In the genomic region with DNA sequence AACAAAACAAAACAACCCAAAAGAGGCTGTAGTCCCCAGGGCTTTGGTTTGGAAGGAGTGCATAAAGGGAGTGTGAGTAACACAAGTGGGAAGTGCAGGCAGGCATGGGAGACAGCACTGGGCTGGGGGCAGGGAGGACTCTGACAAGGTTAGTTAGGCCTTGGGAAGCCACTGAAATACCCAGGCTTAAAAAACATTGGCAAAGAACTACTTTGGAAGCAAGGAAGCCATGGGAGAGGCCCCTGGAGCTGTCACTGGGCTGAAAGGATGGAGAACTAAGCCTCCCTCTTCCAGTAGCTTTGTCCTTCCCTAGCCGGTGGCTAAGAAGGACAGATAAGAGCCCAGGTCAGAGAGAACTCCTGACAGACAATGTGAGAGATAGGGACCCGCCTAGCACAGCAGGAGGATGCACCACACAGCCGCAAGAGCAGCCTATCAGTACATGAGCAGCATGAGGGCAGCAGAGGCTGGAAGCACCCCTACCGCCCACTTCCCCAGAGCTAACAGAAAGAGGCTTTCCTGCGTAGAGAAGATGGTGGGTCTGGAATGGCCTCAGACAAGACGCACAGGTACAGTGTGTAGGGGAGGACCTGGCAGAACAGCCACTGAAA, we compare ENCODE assay signal across 23 mouse cellular contexts. TPM values are rescaled to one million over a fixed set of nuclear protein-coding genes. Genes with fewer than 3 reads are reported as not detected.
DNase-seq lines count a peak whose midpoint lies in the region; ATAC-seq and TF ChIP-seq lines count a peak whose summit lies in the region.
"Had no signal": no experiment of that assay in that cellular context is flagged by ENCODE, and none has a peak within 500 bp of the region (broad histone marks: within the 10 kb centered on the region; RNA-seq: fewer than 3 reads in every experiment).

No protein-coding gene starts in this region.

- H3K4me3 ChIP-seq in liver, embryonic 12.5 days, result no peak overlapping the region
- no peak overlapping the region for H3K4me3 ChIP-seq in olfactory bulb, adult 2 months (ENCODE audit: insufficient read depth, low read depth, low read length)
- H3K4me3 ChIP-seq: hindbrain, embryonic 15.5 days; megakaryocyte, embryonic 14.5 days had no signal

- H3K9me3 ChIP-seq in liver, embryonic 12.5 days (replicated peaks), result no peaks in the 10 kb centered on the region
- H3K9me3 ChIP-seq: hindbrain, embryonic 15.5 days; megakaryocyte, embryonic 14.5 days had no signal

- H3K36me3 ChIP-seq in liver, embryonic 12.5 days, result peaks cover 82% of the 10 kb centered on the region

- WGBS in liver, embryonic 12.5 days (ENCODE audit: insufficient replicate concordance), result 25% methylated on average over 6 of the region's 6 CpGs
- 58% methylated on average over 6 of the region's 6 CpGs for WGBS in olfactory bulb, adult 2 months

- peak; percentile 35 for DNase-seq in ovary, adult 18-20 months (ENCODE audit: low spot score)
- DNase-seq in ovary, postnatal 14 days (ENCODE audit: low spot score), result no peak
- peak; percentile 77 to 79 for DNase-seq in adrenal gland, postnatal 36 days
- no peak for DNase-seq in urinary bladder, postnatal 14 days (ENCODE audit: low spot score)
- DNase-seq in frontal cortex, postnatal 14 days (ENCODE audit: low spot score in 2 of 2), result no peak
- DNase-seq: B cell, adult 2 months; cerebellum, adult 8-10 months; embryo, embryonic 11 days; heart, postnatal 14 days; kidney, adult 18-20 months; kidney, postnatal 36 days; lung, embryonic 14.5 days had no signal

- no peak overlapping the region for H3K9ac ChIP-seq in liver, embryonic 12.5 days
- H3K9ac ChIP-seq: hindbrain, embryonic 15.5 days; lung, embryonic 14.5 days had no signal

- no peak overlapping the region for H3K4me2 ChIP-seq in liver, embryonic 12.5 days
- H3K4me2 ChIP-seq: hindbrain, embryonic 15.5 days; lung, embryonic 14.5 days had no signal

- TF ChIP-seq POLR2A in olfactory bulb, adult 2 months (IDR thresholded peaks at IDR 0.05; ENCODE audit: insufficient read depth, low read depth, low read length), result no peak

- no peak overlapping the region for H3K27ac ChIP-seq in liver, embryonic 12.5 days
- peak overlapping the region; percentile 67 for H3K27ac ChIP-seq in olfactory bulb, adult 2 months (ENCODE audit: insufficient read depth, low read depth, low read length)
- H3K27ac ChIP-seq: hindbrain, embryonic 15.5 days had no signal

- H3K27me3 ChIP-seq in liver, embryonic 12.5 days (replicated peaks), result no peaks in the 10 kb centered on the region
- H3K27me3 ChIP-seq: hindbrain, embryonic 15.5 days had no signal

- H3K4me1 ChIP-seq in liver, embryonic 12.5 days, result peaks cover 26% of the 10 kb centered on the region
- H3K4me1 ChIP-seq in olfactory bulb, adult 2 months (ENCODE audit: control insufficient read depth, insufficient read depth, low read length), result peaks cover 37% of the 10 kb centered on the region

- TF ChIP-seq CTCF in olfactory bulb, adult 2 months (IDR thresholded peaks at IDR 0.05; ENCODE audit: insufficient read depth, low read depth, low read length), result no peak

- ATAC-seq in liver, embryonic 12.5 days, result peak; percentile 94
- no peak for ATAC-seq in CD4-positive, CD25-positive, alpha-beta regulatory T cell, adult 4 months
- ATAC-seq: forebrain, embryonic 14.5 days had no signal

RNA-seq across cellular contexts. Expression of gene Ndufa10, which starts 32.1 kb away (rescaled TPM):
- 100 to 1,000 TPM; 385 to 397 TPM for total RNA-seq in adrenal gland, postnatal 36 days (2021)
- polyA plus RNA-seq in liver, embryonic 12.5 days (2016; fragmentation: Nextera tagmentation; extraction: Ambion mirVana), result 169 and 179 TPM in 2 replicates
- 207 TPM in 1 of 2 replicates, not detected in the other for polyA plus RNA-seq in olfactory bulb, adult 2 months (2012; ENCODE audit: insufficient read depth, insufficient read length, low replicate concordance, missing spikeins)
- polyA plus RNA-seq in CD4-positive, CD25-positive, alpha-beta regulatory T cell, adult 4 months (2017; shearing (Covaris generic)), result 100 to 1,000 TPM; 174 to 195 TPM

RNA-seq across cellular contexts. Expression of gene Olfr1416, which starts 43.4 kb away (rescaled TPM):
- total RNA-seq in adrenal gland, postnatal 36 days (2021), result not detected
- polyA plus RNA-seq in liver, embryonic 12.5 days (2016; fragmentation: Nextera tagmentation; extraction: Ambion mirVana), result not detected in 2 replicates
- not detected in 2 replicates for polyA plus RNA-seq in olfactory bulb, adult 2 months (2012; ENCODE audit: insufficient read depth, insufficient read length, low replicate concordance, missing spikeins)
- polyA plus RNA-seq in CD4-positive, CD25-positive, alpha-beta regulatory T cell, adult 4 months (2017; shearing (Covaris generic)), result not detected
- total RNA-seq: gastrocnemius, adult 18-20 months; heart, postnatal 14 days; layer of hippocampus, postnatal 14 days; left cerebral cortex, postnatal 36 days had no signal
- polyA plus RNA-seq: brain, embryonic 14.5 days; forebrain, embryonic 14.5 days; hindbrain, embryonic 15.5 days; lung, embryonic 14.5 days; neural tube, embryonic 14.5 days had no signal

RNA-seq across cellular contexts. Expression of gene Olfr1415, which starts 54.3 kb away (rescaled TPM):
- total RNA-seq in adrenal gland, postnatal 36 days (2021), result not detected
- polyA plus RNA-seq in liver, embryonic 12.5 days (2016; fragmentation: Nextera tagmentation; extraction: Ambion mirVana), result not detected in 2 replicates
- not detected in 2 replicates for polyA plus RNA-seq in olfactory bulb, adult 2 months (2012; ENCODE audit: insufficient read depth, insufficient read length, low replicate concordance, missing spikeins)
- polyA plus RNA-seq in CD4-positive, CD25-positive, alpha-beta regulatory T cell, adult 4 months (2017; shearing (Covaris generic)), result not detected
- total RNA-seq: gastrocnemius, adult 18-20 months; heart, postnatal 14 days; layer of hippocampus, postnatal 14 days; left cerebral cortex, postnatal 36 days had no signal
- polyA plus RNA-seq: brain, embryonic 14.5 days; forebrain, embryonic 14.5 days; hindbrain, embryonic 15.5 days; lung, embryonic 14.5 days; neural tube, embryonic 14.5 days had no signal

Comparison
In these comparisons a context has a peak if more than half of its experiments do, and no peak if none do; other contexts are left out.
1. DNase-seq: peak in ovary, adult 18-20 months (single experiment) and adrenal gland, postnatal 36 days (2 of 2); none in ovary, postnatal 14 days (single experiment), urinary bladder, postnatal 14 days (single experiment) and frontal cortex, postnatal 14 days (0 of 2).